Mouse (Mus musculus): ENCODE measurements at regions not wholly inside any gene's neighbourhood (a gene's known extent, or its start where the extent isn't known, plus 50 kb on each side); places are given as distances from the start of the nearest gene placed in this dataset.

GRCm38 (mm10) chr15:51395961-51396360 lies 2488.7 kb upstream of the Gm7489 start:
- DNase-seq (ENCODE audit: low read depth): no peak

GRCm38 (mm10) chr15:51403581-51403980 lies 2481.1 kb upstream of the Gm7489 start:
- DNase-seq (ENCODE audit: low read depth): no peak

- DNase-seq (ENCODE audit: low read depth): no peak
These were observed 2474.9 kb upstream of the Gm7489 start for GRCm38 (mm10) chr15:51409791-51410308.

- DNase-seq (ENCODE audit: low read depth): no peak
These were observed 2472.7 kb upstream of the Gm7489 start for GRCm38 (mm10) chr15:51411966-51412365.

- no peak for DNase-seq (ENCODE audit: low read depth)
These were observed 2442.1 kb upstream of the Gm7489 start for GRCm38 (mm10) chr15:51442606-51443005.

GRCm38 (mm10) chr15:51469895-51470294 lies 2414.8 kb upstream of the Gm7489 start:
- no peak for DNase-seq (ENCODE audit: low read depth)

- no peak for DNase-seq (ENCODE audit: low read depth)
These were observed 2413.6 kb upstream of the Gm7489 start for GRCm38 (mm10) chr15:51471143-51471542.

- DNase-seq (ENCODE audit: low read depth): no peak
These were observed 2412.7 kb upstream of the Gm7489 start for GRCm38 (mm10) chr15:51472049-51472448.

GRCm38 (mm10) chr15:51481856-51482255 lies 2402.8 kb upstream of the Gm7489 start:
- DNase-seq (ENCODE audit: low read depth): no peak

GRCm38 (mm10) chr15:51484207-51484606 lies 2400.5 kb upstream of the Gm7489 start:
- DNase-seq (ENCODE audit: low read depth): no peak

GRCm38 (mm10) chr15:51485554-51485953 lies 2399.2 kb upstream of the Gm7489 start:
- DNase-seq (ENCODE audit: low read depth): no peak

- no peak for DNase-seq (ENCODE audit: low read depth)
These were observed 2382.5 kb upstream of the Gm7489 start for GRCm38 (mm10) chr15:51502058-51502741.

GRCm38 (mm10) chr15:51502742-51503270 lies 2381.9 kb upstream of the Gm7489 start:
- no peak for DNase-seq (ENCODE audit: low read depth)

- DNase-seq (ENCODE audit: low read depth): no peak
These were observed 2381.4 kb upstream of the Gm7489 start for GRCm38 (mm10) chr15:51503341-51503740.

GRCm38 (mm10) chr15:51504016-51504760 lies 2380.5 kb upstream of the Gm7489 start:
- no peak for DNase-seq (ENCODE audit: low read depth)

GRCm38 (mm10) chr15:51504789-51505188 lies 2379.9 kb upstream of the Gm7489 start:
- no peak for DNase-seq (ENCODE audit: low read depth)

- no peak for DNase-seq (ENCODE audit: low read depth)
These were observed 2377.6 kb upstream of the Gm7489 start for GRCm38 (mm10) chr15:51507126-51507525.

- no peak for DNase-seq (ENCODE audit: low read depth)
These were observed 2373.4 kb upstream of the Gm7489 start for GRCm38 (mm10) chr15:51511319-51511718.

- DNase-seq (ENCODE audit: low read depth): no peak
These were observed 2348.4 kb upstream of the Gm7489 start for GRCm38 (mm10) chr15:51536317-51536716.

GRCm38 (mm10) chr15:51551216-51551775 lies 2333.4 kb upstream of the Gm7489 start:
- DNase-seq (ENCODE audit: low read depth): no peak

- DNase-seq (ENCODE audit: low read depth): no peak
These were observed 2326.5 kb upstream of the Gm7489 start for GRCm38 (mm10) chr15:51558215-51558614.

GRCm38 (mm10) chr15:51565543-51565942 lies 2319.2 kb upstream of the Gm7489 start:
- no peak for DNase-seq (ENCODE audit: low read depth)

GRCm38 (mm10) chr15:51570631-51571030 lies 2314.1 kb upstream of the Gm7489 start:
- DNase-seq (ENCODE audit: low read depth): no peak
